Mouse (Mus musculus) liver, adult 2 months (tissue): ENCODE results near the gene Slc25a25.

Experiments
- CTCF ChIP-seq: fragments of 200-500 bp; IDR thresholded peaks from 2 replicates; pipeline ENCODE4 v1.5.1; 2011; ENCODE audit warnings: low read depth, low read length, control low read depth
- POLR2A ChIP-seq: fragments of 200-500 bp; IDR thresholded peaks from 2 replicates; pipeline ENCODE4 v1.6.1; 2011; ENCODE audit warnings: low read length, control low read depth; ENCODE audit not compliant: insufficient read depth; ENCODE audit errors: extremely low read depth

DNA sequence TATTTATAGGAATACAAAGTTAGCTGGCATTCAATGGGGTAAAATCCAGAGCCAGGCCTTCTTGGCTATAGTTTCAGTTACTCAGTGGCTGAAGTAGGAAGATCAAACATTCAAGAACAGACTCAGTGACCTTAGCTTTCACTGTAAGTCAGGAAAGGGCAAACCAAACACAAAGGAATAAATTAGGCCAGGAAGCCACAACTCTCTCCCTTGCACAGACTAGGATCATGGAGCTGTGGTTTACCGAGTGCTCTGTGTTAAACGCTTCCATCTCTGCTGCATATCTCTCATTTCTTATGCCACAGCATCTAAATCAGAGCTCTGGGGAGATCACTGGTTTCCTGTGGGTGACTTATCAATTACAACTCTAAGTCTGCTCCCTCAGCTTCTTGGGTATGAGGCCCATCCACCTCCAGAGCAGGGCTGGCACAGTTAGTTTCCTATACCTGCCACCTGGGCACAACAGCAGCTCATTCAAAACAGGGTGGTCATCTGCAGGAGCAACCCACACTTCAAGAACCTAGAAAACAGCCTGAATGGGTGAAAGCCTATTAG, 13.6 kb downstream of the Slc25a25 start:
- TF ChIP-seq POLR2A, result no peak
- no peak for TF ChIP-seq CTCF
